Mouse (Mus musculus) thymus, adult 2 months (tissue): ENCODE measurements around the gene Gfra1.

Source experiments
- CTCF ChIP-seq: fragments of 200-500 bp; IDR thresholded peaks from 2 replicates; pipeline ENCODE4 v1.5.1; 2012; ENCODE audit warnings: mild to moderate bottlenecking, control low read depth, low read length, moderate library complexity, borderline replicate concordance; ENCODE audit not compliant: control insufficient read depth, poor library complexity, insufficient read depth; ENCODE audit errors: extremely low read depth
- POLR2A ChIP-seq: fragments of 200-500 bp; IDR thresholded peaks from 2 replicates; pipeline ENCODE4 v1.6.1; 2012; ENCODE audit warnings: mild to moderate bottlenecking, low read length, control low read depth, moderate library complexity; ENCODE audit not compliant: control insufficient read depth, poor library complexity, insufficient read depth; ENCODE audit errors: extremely low read depth

GRCm38 (mm10) chr19:58383273-58383672 is 72.4 kb downstream of the Gfra1 start:
- TF ChIP-seq CTCF, result no peak
- TF ChIP-seq POLR2A, result no peak
